Mouse (Mus musculus) heart, embryonic 13.5 days (tissue): ENCODE measurements at regions not wholly inside any gene's neighbourhood (a gene's known extent, or its start where the extent isn't known, plus 50 kb on each side); places are given as distances from the start of the nearest gene placed in this dataset.

Experiments used
- ATAC-seq: fragments of 200-750 bp; cut with Nextera tagmentation; 2 replicates; pipeline ENCODE4 v1.8.0; 2017; ENCODE audit warnings: moderate TSS enrichment; ENCODE audit not compliant: insufficient number of reproducible peaks, low FRiP score, low TSS enrichment; ENCODE audit errors: extremely low read depth
- H3K27ac ChIP-seq: fragments of 300-500 bp; sonication (generic); replicated peaks from 2 replicates; pipeline ENCODE4 v1.5.1; 2015; ENCODE audit warnings: moderate library complexity, mild to moderate bottlenecking, inconsistent platforms
- H3K27me3 ChIP-seq: fragments of 300-500 bp; sonication (generic); replicated peaks from 2 replicates; pipeline ENCODE4 v1.6.1; 2015; ENCODE audit warnings: mild to moderate bottlenecking, inconsistent platforms
- H3K36me3 ChIP-seq: fragments of 300-500 bp; sonication (generic); 2 replicates; pipeline ENCODE4 v1.6.1; 2015; ENCODE audit warnings: mild to moderate bottlenecking, inconsistent platforms
- H3K4me1 ChIP-seq: fragments of 300-500 bp; sonication (generic); 2 replicates; pipeline ENCODE4 v1.6.1; 2015; ENCODE audit warnings: inconsistent platforms
- H3K4me2 ChIP-seq: fragments of 300-500 bp; sonication (generic); 2 replicates; pipeline ENCODE4 v1.6.1; 2015; ENCODE audit warnings: inconsistent platforms, mild to moderate bottlenecking, moderate library complexity
- H3K4me3 ChIP-seq: fragments of 300-500 bp; sonication (generic); 2 replicates; pipeline ENCODE4 v1.5.1; 2015; ENCODE audit warnings: moderate library complexity, mild to moderate bottlenecking, inconsistent platforms
- H3K9ac ChIP-seq: fragments of 300-500 bp; sonication (generic); 2 replicates; pipeline ENCODE4 v1.6.1; 2015; ENCODE audit warnings: inconsistent platforms, mild to moderate bottlenecking, moderate library complexity
- H3K9me3 ChIP-seq: fragments of 300-500 bp; sonication (generic); 2 replicates; pipeline ENCODE4 v1.6.1; 2016; ENCODE audit warnings: inconsistent platforms
- WGBS: fragments of 180-500 bp; shearing (Covaris S2); methylation state at CpG from one replicate; pipeline ENCODE4 v1.1.7; 2015; ENCODE audit warnings: mixed read lengths; 5-methylcytosine and 5-hydroxymethylcytosine counted together

- no peak overlapping the region for H3K27ac ChIP-seq
- 29% methylated on average over 7 of the region's 7 CpGs for WGBS
- H3K9ac ChIP-seq, result no peak overlapping the region
- no peaks in the 10 kb centered on the region for H3K36me3 ChIP-seq
- H3K4me3 ChIP-seq, result no peak overlapping the region
- ATAC-seq, result no peak
- peaks cover 30% of the 10 kb centered on the region for H3K4me1 ChIP-seq
- peaks cover 12% of the 10 kb centered on the region for H3K27me3 ChIP-seq
- no peaks in the 10 kb centered on the region for H3K9me3 ChIP-seq
- H3K4me2 ChIP-seq, result no peak overlapping the region
Measured at GRCm38 (mm10) chr13:72120467-72120866, 156.9 kb upstream of the Irx1 start.

DNA sequence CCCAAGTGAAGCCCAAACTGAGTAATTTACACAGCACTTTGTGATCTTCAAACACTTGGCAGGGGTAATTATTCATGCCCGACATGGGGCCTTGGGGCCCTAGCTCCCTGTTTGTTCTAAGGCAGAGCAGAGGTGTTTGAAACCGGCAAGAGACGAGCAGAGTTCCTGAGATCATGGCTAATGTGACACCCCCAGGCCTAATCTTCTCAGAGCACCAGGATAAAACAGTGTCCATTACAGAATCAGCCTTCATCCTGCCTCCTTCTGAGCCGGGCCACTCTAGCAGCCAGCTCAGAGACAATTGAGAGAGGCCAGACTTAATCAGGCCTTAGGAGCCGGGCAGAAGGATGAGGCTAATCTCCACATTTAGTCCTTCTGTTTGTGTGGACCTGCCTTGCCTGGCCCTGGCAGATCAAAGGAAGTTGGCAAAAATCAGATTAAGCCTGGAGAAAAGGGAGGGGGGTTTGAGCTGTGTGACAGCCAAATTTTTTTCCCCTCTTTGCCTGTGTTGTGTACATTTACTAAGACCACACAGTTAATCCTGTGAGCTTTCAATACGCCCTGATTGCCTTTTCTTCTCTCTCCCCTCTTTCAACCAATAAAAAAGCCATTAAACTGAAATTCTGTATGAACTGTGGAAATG is 157.5 kb upstream of the Irx1 start:
- Histone ChIP-seq H3K36me3 (no peaks in the 10 kb centered on the region), H3K4me3 (no peak overlapping the region), H3K9me3 (no peaks in the 10 kb centered on the region), H3K9ac (no peak overlapping the region), H3K27ac (no peak overlapping the region), H3K4me2 (no peak overlapping the region), H3K27me3 (peaks cover 12% of the 10 kb centered on the region), H3K4me1 (peaks cover 30% of the 10 kb centered on the region)
- no peak for ATAC-seq
- 37% methylated on average over 6 of the region's 6 CpGs for WGBS

- H3K4me3 ChIP-seq, result no peak overlapping the region
- WGBS, result 72% methylated on average over 18 of the region's 18 CpGs
- no peaks in the 10 kb centered on the region for H3K9me3 ChIP-seq
- H3K36me3 ChIP-seq, result no peaks in the 10 kb centered on the region
- peaks cover 12% of the 10 kb centered on the region for H3K27me3 ChIP-seq
- H3K4me2 ChIP-seq, result no peak overlapping the region
- peaks cover 24% of the 10 kb centered on the region for H3K4me1 ChIP-seq
- H3K27ac ChIP-seq, result no peak overlapping the region
- H3K9ac ChIP-seq, result no peak overlapping the region
- no peak for ATAC-seq
Measured at GRCm38 (mm10) chr13:72121554-72122229, 158.2 kb upstream of the Irx1 start.

- Histone ChIP-seq H3K4me3 (no peak overlapping the region), H3K4me2 (no peak overlapping the region), H3K27me3 (peaks cover 12% of the 10 kb centered on the region), H3K9me3 (no peaks in the 10 kb centered on the region), H3K9ac (no peak overlapping the region), H3K27ac (no peak overlapping the region), H3K36me3 (no peaks in the 10 kb centered on the region), H3K4me1 (peaks cover 24% of the 10 kb centered on the region)
- 69% methylated on average over 11 of the region's 11 CpGs for WGBS
- no peak for ATAC-seq
Measured at GRCm38 (mm10) chr13:72122230-72122627, 158.7 kb upstream of the Irx1 start.

- Histone ChIP-seq H3K27me3 (no peaks in the 10 kb centered on the region; the same call in 1 of the 2 replicates), H3K4me3 (no peak overlapping the region), H3K27ac (no peak overlapping the region), H3K4me1 (peaks cover 19% of the 10 kb centered on the region), H3K36me3 (no peaks in the 10 kb centered on the region), H3K9me3 (no peaks in the 10 kb centered on the region), H3K9ac (no peak overlapping the region), H3K4me2 (no peak overlapping the region)
- whole genome bisulfite sequencing, result 83% methylated on average over 1 of the region's 1 CpGs
- no peak for ATAC-seq
Measured at GRCm38 (mm10) chr13:72128306-72128705, 164.8 kb upstream of the Irx1 start.

- no peaks in the 10 kb centered on the region for H3K36me3 ChIP-seq
- H3K4me3 ChIP-seq, result no peak overlapping the region
Measured at GRCm38 (mm10) chr13:72131341-72131740, 167.8 kb upstream of the Irx1 start.

GRCm38 (mm10) chr13:72134101-72134768 is 170.7 kb upstream of the Irx1 start:
- H3K4me3 ChIP-seq, result no peak overlapping the region
- 17% methylated on average over 8 of the region's 8 CpGs for WGBS
- H3K4me2 ChIP-seq, result peak overlapping the region; percentile 6; the same call in 1 of the 2 replicates
- H3K9ac ChIP-seq, result no peak overlapping the region
- no peaks in the 10 kb centered on the region for H3K27me3 ChIP-seq
- H3K9me3 ChIP-seq, result no peaks in the 10 kb centered on the region
- H3K36me3 ChIP-seq, result no peaks in the 10 kb centered on the region
- peaks cover 37% of the 10 kb centered on the region for H3K4me1 ChIP-seq
- peak; percentile 56; the same call in 1 of the 2 replicates for ATAC-seq
- peak overlapping the region; percentile 81 for H3K27ac ChIP-seq

More at GRCm38 (mm10) chr13:72131341-72131740, 167.8 kb upstream of the Irx1 start:
- Histone ChIP-seq H3K9ac (no peak overlapping the region), H3K27ac (no peak overlapping the region), H3K9me3 (no peaks in the 10 kb centered on the region), H3K27me3 (no peaks in the 10 kb centered on the region; the same call in 1 of the 2 replicates), H3K4me1 (peaks cover 37% of the 10 kb centered on the region), H3K4me2 (no peak overlapping the region)
- ATAC-seq, result no peak
- 80% methylated on average over 2 of the region's 2 CpGs for WGBS

GRCm38 (mm10) chr13:72166225-72166624 is 202.7 kb upstream of the Irx1 start:
- H3K4me1 ChIP-seq, result peaks cover 7% of the 10 kb centered on the region
- H3K27ac ChIP-seq, result no peak overlapping the region
- 51% methylated on average over 2 of the region's 2 CpGs for WGBS
- no peaks in the 10 kb centered on the region for H3K27me3 ChIP-seq
- no peak for ATAC-seq
- no peak overlapping the region for H3K4me3 ChIP-seq
- H3K36me3 ChIP-seq, result no peaks in the 10 kb centered on the region
- H3K9ac ChIP-seq, result no peak overlapping the region
- H3K9me3 ChIP-seq, result no peaks in the 10 kb centered on the region
- no peak overlapping the region for H3K4me2 ChIP-seq

- no peak overlapping the region for H3K27ac ChIP-seq
- no peak overlapping the region for H3K9ac ChIP-seq
- H3K36me3 ChIP-seq, result no peaks in the 10 kb centered on the region
- 69% methylated on average over 2 of the region's 2 CpGs for WGBS
- no peaks in the 10 kb centered on the region for H3K27me3 ChIP-seq
- ATAC-seq, result no peak
- H3K4me2 ChIP-seq, result no peak overlapping the region
- H3K4me3 ChIP-seq, result no peak overlapping the region
- H3K4me1 ChIP-seq, result no peaks in the 10 kb centered on the region
- H3K9me3 ChIP-seq, result no peaks in the 10 kb centered on the region
Measured at GRCm38 (mm10) chr13:72167434-72167833, 203.9 kb upstream of the Irx1 start.

DNA sequence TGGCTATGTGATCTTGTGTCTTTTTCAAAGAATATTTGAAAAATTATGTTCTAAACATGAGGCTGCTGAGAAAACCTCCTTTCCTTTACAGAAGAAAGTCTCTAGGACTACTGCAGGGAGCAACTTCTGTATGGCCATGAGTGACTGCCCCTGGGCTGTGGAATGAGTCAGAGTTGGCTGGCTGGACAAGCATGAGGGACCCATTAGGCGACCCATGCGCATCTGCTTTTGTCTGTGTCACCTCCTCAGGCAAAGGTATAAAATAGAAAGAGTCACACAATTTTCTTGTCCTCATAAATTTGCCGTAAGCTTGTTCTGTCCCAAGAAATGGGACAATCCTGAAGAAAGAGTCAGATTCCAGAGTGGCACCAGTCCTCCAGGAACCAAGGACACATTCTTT is 220.1 kb upstream of the Irx1 start:
- H3K4me2 ChIP-seq, result no peak overlapping the region
- no peak overlapping the region for H3K4me3 ChIP-seq
- 0 out of 2 replicates have a peak, but pooled peaks cover 6% of the 10 kb centered on the region for H3K4me1 ChIP-seq
- H3K27ac ChIP-seq, result no peak overlapping the region
- no peaks in the 10 kb centered on the region for H3K27me3 ChIP-seq
- H3K9ac ChIP-seq, result no peak overlapping the region
- no peak for ATAC-seq
- WGBS, result 89% methylated on average over 3 of the region's 3 CpGs
- no peaks in the 10 kb centered on the region for H3K9me3 ChIP-seq
- no peaks in the 10 kb centered on the region for H3K36me3 ChIP-seq

DNA sequence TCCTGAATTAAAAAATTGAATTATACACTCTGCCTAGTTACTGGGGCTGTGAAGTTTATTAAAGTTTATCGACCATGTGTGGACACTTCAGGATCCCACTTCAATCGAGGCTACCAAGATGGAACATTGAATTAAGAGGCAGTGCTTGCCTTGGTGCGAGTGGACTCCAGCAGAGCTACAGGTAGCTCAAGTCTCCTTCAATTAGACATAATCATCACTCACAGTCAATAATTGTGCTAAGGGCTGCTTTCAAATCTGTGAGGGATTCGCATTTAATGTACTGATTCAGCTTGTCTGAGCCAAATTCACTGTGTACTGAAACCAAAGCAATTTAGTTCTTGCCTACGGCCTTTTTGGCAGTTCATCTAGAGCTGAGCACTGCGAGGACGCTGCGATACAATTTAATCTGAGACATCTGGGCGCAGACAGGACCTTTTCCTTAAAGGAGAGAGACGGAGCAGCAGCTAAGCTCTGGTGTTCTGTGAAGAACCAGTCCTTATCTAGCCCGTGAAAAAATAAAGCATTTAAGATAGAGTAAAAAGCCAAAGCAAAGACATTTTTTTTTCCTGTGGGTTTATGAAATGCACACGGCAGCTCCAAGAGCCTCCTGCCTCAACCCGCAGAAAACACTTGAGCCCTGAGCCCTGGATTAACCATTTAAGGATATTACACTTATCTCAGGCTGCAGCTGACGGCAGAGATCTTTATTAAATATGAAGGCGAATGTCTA is 220.8 kb upstream of the Irx1 start:
- no peak for ATAC-seq
- H3K9ac ChIP-seq, result no peak overlapping the region
- no peaks in the 10 kb centered on the region for H3K27me3 ChIP-seq
- no peak overlapping the region for H3K4me3 ChIP-seq
- no peaks in the 10 kb centered on the region for H3K36me3 ChIP-seq
- H3K4me2 ChIP-seq, result no peak overlapping the region
- H3K9me3 ChIP-seq, result no peaks in the 10 kb centered on the region
- H3K27ac ChIP-seq, result no peak overlapping the region
- 64% methylated on average over 15 of the region's 15 CpGs for WGBS
- 0 out of 2 replicates have a peak, but pooled peaks cover 6% of the 10 kb centered on the region for H3K4me1 ChIP-seq
